Mouse (Mus musculus) cerebellum, postnatal 14 days (tissue): ENCODE data around the gene Trabd.

Experiments
- DNase-seq, 2 experiments: peaks; one replicate each; pipeline ENCODE4 v3.0.0; 2021; ENCODE audit warnings: mixed read lengths in 2 of 2

Trabd gene

GRCm38 (mm10) chr15:89078208-89078836 is 3.4 kb downstream of the Trabd start:
- DNase-seq, result no peak

DNA sequence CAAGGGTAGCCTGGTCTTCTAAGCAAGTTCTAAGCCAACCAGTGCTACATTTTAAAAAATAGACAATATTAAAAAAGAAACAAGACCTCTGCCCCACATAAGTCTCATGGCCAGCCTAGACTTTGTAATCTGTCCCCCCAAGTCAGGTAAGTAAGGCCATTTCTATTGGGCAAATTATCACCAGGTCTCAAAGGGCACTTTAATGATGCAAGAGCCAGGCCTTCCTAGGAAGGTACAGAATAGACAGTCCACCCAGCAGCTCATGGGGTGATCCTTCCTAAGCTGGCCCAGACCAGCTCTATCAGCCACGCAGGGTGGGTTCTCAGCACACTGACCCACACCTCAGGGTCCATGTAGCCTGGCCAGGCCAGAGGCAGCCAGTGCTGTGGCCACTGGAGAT is 9.0 kb downstream of the Trabd start:
- DNase-seq, result no peak

- DNase-seq, result peak in 1 of 2 experiments; percentile 60
Measured at GRCm38 (mm10) chr15:89084826-89085225, 9.9 kb downstream of the Trabd start.

GRCm38 (mm10) chr15:89088607-89089247 is 13.8 kb downstream of the Trabd start, which contains the start of gene Selenoo:
TSS of gene Selenoo (plus strand) at chr15:89089084.
- peak; percentile 94 to 95 for DNase-seq

- DNase-seq, result peak; percentile 68 to 69
Measured at GRCm38 (mm10) chr15:89089248-89090051, 14.5 kb downstream of the Trabd start.

DNA sequence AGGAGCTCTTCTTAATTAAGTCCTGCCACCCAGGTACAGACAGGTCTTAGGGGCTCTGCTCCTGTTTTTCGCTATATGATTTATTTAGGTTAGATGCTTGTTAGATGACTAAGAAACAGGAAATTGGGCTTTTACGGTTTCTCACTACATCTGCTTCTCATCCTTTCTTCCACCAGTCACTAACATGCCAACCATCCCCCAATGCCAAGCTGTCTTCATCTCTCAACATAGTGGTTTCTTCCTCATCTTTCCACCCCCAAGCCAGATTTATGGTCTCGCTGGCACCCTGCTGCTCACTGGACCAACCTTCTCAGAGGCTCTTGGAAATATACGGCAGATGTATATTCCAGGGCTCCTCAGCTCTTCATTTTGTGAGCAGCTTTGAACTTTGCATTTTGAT is 15.7 kb downstream of the Trabd start:
- DNase-seq, result no peak

- no peak for DNase-seq
Measured at GRCm38 (mm10) chr15:89092181-89092580, 17.3 kb downstream of the Trabd start.

GRCm38 (mm10) chr15:89097450-89097849 is 22.5 kb downstream of the Trabd start:
- DNase-seq, result no peak

DNA sequence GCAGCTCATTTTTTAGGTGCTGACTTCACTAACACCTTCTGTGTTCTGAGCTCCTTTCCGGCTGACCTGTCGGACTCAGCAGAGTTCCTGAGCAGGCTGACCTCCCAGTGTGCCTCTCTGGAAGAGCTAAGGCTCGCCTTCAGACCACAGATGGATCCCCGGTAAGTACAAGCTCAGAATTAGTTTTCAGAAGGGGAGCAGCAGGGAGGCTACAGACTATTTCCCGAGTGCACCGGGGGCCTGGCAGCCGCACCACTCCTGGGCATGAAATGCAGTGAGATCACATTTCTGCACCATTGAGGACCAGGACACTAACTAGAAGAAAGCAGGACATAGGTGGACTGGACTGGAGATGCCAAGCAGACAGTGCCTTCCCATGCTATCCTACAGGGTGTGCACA is 23.7 kb downstream of the Trabd start:
- peak; percentile 47 to 69 for DNase-seq

DNA sequence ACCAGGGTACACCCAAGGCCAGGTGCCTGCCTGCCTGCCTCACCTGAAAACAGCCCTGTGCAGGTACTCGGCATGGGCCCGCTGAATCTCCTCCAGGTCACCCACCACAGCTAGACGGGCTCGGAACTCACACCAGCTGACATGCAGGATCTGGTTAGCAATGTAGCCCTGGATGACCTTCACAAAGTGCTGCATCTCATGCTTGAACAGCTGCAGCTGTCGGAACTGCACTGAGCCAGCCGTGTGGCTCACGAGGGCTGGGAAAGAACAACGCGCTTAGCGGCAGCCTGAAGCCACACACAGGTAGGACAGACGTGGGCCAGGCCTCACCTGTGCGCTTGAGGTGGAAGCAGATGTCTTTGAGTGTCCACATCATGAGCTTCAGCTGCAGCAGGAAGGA is 25.9 kb downstream of the Trabd start:
- DNase-seq, result no peak

- no peak for DNase-seq
Measured at GRCm38 (mm10) chr15:89102646-89103045, 27.7 kb downstream of the Trabd start.

GRCm38 (mm10) chr15:89103921-89104320 is 29.0 kb downstream of the Trabd start:
- peak; percentile 71 to 72 for DNase-seq

DNA sequence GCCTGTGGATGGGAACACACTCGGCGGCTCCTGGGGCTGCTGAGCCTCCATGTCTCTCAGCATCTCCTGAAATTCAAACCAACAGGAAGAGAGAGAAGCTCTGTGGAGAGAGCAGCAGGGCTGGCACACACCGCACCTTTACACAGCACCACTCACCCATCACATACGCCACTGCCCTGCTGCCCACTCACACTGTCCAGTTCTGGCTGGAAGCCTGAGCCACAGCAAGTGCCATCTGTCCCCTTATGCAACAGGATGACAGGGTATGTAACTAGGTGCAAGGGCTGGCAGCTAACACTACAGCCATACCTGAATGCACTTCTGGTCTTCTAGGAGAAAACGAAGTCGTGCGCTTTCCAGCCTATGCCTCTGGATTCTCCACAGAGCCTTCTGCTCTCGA is 29.5 kb downstream of the Trabd start:
- DNase-seq, result peak; percentile 94 to 95

DNA sequence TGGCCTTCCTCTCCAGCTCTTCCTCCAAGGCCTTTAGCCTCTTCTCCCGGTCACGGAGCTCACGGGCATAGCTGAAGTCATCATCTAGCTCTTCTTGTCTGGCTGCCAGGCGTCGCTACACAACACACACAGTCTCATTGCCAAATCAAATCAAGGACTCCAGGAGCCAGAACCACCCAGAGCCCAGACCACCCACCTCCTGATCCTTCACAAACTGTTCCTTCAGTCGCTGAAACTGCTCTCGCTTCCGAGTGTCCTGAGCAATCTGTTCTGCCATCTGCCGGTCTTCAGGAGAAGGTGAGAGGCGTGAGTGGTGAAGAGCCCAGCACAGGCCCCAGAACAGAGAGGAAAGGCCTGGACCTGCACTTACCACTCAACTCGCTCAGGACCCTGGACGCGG is 31.1 kb downstream of the Trabd start:
- peak; percentile 73 to 75 for DNase-seq

GRCm38 (mm10) chr15:89106976-89107375 is 32.1 kb downstream of the Trabd start:
- DNase-seq, result no peak

DNA sequence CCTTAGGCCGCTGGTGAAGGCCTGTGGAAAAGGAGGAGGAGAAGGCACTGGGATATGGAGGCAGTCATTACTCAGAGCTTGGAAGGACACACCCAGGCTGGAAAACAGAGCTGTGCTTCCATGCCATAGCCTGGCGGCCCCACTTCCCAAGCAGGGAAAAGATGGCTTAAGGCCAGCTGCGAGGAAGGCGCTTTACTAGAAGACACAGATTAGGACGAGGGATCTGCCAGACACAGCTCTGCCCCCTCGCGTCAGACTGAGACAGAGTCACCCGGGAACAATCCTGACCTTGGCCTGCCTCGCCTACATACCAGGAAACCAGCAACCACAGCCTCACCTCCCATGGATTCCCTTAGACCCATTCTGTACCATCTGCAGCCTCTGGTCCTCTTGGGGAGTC is 35.2 kb downstream of the Trabd start:
- DNase-seq, result peak; percentile 64 to 73

DNA sequence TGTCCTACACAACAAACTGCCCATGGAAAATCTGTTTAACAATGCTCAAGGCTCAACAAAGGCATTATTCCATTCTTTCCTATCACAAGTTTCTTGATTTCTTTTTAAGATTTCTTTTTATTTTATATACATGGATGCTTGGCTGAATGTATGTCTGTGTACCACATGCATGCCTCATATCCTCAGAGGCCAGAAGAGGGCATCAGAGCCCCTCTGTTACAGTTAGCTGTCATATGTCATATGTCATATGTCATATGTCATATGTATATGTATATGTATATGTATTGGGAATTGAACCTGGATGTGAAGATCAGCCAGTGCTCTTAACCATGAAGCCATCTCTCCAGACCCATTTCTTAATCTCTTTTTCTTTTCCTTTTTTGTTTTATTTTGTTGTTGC is 43.1 kb downstream of the Trabd start:
- no peak for DNase-seq

DNA sequence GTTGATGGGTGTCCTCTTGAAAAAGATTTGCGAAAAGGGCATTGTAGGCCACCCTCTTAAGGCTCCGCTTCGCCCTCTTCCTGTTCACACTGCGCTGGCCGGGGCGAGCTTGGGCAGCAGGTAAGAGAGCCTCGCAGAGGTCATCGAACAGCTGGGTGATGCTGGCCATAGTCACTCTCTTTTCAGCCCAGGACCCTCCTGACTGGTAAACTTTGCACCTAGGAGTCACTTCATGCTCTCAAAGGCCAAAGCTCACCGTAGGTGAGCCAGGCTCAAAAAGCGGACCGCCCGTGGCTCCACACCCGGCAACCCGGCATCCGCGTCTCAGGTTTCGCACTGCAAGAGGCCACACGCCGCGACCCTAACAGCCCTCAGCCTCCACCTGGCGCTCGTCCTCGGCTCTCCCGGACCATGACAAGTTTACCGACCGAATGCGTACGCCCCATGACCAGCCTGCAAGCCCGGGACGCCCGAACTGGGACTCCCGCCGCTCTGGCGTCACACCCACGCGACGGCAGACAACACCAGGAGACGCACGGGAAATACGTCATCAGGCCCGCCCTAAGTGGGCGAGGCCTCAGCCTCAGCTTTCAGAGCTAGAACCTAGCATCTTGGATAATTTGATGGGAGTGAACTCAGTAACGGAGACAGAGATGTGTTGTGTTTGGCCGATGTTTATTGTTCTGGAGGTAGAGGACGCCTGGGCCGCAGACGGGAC is 47.9 kb downstream of the Trabd start, which contains the start of gene Tubgcp6:
Gene Tubgcp6 (minus strand): TSS at position 464 of the 718 bp plus-strand sequence.
- DNase-seq, result peak; percentile 96 to 98

GRCm38 (mm10) chr15:89123595-89123994 is 48.7 kb downstream of the Trabd start:
- DNase-seq, result peak; percentile 76 to 83

DNA sequence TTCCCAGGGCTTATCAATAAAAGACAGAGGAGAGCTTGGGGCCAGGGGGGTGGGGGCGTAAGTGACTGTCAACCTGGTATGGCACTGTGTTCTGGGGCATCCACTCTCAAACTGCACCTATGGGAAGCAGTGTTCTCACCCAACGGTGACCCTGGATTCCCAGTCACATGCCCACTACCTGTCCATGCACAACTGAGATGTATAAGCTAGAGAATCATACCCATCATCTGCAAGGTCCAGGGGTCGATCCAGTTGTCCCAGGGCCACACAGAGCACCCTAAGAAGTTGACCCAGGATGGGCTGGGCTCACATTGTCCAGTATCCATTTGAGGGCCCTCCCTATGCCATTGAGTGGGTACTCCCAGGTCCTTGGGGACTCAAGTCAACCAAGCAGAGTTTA is 49.4 kb downstream of the Trabd start:
- DNase-seq, result no peak

DNA sequence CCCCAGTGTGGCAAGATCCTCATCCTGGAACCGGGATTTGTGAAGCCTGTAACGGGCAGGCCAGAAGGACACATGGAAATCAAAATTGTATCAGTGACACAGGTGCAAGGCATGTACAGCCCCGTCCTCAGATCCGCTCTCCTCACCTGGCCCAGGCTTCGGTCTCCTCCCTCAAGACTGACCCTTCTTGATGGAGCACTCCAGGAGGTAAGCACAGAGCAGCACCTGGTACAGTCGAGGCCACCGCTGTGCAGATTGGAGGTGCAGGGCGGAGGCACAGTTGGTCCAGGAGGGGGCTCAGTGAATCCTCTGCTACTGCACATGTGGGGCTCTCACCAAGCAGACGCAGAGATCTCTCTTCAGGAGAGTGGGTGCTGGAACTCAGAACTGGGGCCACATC is 50.4 kb downstream of the Trabd start:
- no peak for DNase-seq

- no peak for DNase-seq
Measured at GRCm38 (mm10) chr15:89126622-89127021, 51.7 kb downstream of the Trabd start.

DNA sequence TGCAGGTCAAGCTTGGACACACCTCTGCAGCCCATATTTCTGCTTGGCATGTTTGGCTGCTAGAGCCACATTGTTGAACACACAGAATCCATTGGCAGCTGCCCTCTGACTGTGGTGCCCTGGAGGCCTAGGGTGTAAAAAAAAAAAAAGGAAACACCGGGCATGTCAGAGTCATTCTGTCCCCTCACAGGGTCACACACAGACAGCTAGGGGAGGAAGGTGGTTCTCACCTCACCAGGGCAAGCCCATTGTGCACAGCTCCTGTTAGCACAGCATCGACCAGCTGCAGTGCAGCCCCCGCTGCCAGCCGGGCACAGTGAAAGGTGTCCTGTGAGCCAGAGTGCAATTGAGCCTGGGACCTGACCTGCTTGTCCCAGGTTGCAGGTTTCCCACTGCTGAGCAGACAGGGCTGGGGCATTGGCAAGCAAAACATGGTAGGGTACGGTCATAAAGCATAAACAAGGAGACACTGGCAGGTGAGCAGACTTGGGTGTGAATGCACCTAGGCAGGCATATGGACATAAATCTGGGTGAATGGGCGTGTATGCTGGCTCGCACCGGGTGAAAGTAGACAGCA is 52.5 kb downstream of the Trabd start:
- DNase-seq, result no peak
